In the genomic region with DNA sequence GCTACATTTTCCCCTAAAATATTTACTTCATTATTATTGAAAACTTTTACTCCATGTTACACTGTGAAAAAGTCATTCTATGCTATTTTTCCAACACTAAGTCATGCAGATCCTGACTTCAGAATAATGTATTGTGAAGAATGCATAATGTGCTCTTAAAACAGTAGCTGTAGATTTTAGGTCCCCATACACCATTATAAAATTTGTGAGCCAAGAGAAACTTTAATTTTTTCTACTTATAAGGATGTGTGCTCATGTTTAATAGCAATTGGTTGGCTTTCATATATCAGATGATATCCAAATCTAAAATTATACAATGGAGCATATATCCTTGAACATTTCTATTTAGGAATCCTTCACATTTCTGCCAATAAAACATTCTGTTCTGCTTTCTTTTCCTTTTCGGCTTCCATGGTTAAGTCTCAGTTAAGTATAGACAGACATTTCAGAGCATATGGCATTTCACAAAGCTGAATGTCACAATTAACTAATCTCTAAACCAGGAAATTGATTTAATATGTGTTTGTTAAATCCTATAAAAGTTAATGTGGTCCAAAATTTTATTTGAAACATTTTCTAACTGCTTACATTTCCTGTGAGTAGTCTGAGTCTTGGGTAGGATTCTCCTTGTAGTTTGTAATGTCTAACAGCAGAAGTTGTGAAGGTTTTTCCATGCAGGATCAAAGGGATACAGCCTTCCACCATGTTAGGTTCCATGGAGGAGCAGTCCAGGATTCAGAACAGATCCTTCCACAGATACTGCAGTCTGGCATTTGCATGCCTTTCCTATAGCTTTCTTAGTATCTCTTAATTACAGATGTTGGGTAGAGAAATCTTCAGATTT, we compare ENCODE assay signal across 21 mouse cellular contexts.
DNase-seq lines count a peak whose midpoint lies in the region; ATAC-seq and TF ChIP-seq lines count a peak whose summit lies in the region.
"Had no signal": no experiment of that assay in that cellular context is flagged by ENCODE, and none has a peak within 500 bp of the region (broad histone marks: within the 10 kb centered on the region; RNA-seq: fewer than 3 reads in every experiment).

No protein-coding gene starts in this region.

- no peaks in the 10 kb centered on the region for H3K36me3 ChIP-seq in liver, embryonic 11.5 days (ENCODE audit: control insufficient read depth, insufficient read depth, low read length)
- H3K36me3 ChIP-seq: embryonic facial prominence, embryonic 15.5 days; heart, embryonic 15.5 days; hindbrain, embryonic 13.5 days had no signal

- WGBS in liver, embryonic 11.5 days, result 100% methylated on average over 1 of the region's 1 CpGs

- DNase-seq in frontal cortex, postnatal 25 days (ENCODE audit: low spot score in 2 of 2), result no peak
- DNase-seq in left cerebral cortex, adult 2 months (ENCODE audit: extremely low spot score in 1 of 2, low spot score in 2 of 2), result no peak
- DNase-seq in left cerebral cortex, postnatal 36 days (ENCODE audit: low spot score in 2 of 2), result no peak
- no peak for DNase-seq in liver, embryonic 11.5 days (ENCODE audit: low spot score)
- DNase-seq in testis, postnatal 14 days (ENCODE audit: low spot score), result no peak
- DNase-seq: adrenal gland, adult 2 months; adrenal gland, postnatal 36 days; cerebellum, adult 18-20 months; cerebellum, adult 9-11 months; embryo, embryonic 11 days; gastrocnemius, postnatal 14 days; heart, adult 2 months; heart, postnatal 14 days; kidney, adult 11 months had no signal

- no peaks in the 10 kb centered on the region for H3K9me3 ChIP-seq in liver, embryonic 11.5 days (ENCODE audit: control insufficient read depth, low read length)
- H3K9me3 ChIP-seq: embryonic facial prominence, embryonic 15.5 days; heart, embryonic 15.5 days; hindbrain, embryonic 13.5 days had no signal

- peak overlapping the region; percentile 72; the same call in 1 of the 2 replicates for H3K27ac ChIP-seq in left cerebral cortex, adult 2 months
- peak overlapping the region; percentile 81; the same call in 1 of the 2 replicates for H3K27ac ChIP-seq in cortical plate, adult 2 months (ENCODE audit: insufficient read depth, low read length)
- no peak overlapping the region for H3K27ac ChIP-seq in liver, embryonic 11.5 days (ENCODE audit: low read depth, low read length)
- H3K27ac ChIP-seq: embryonic facial prominence, embryonic 15.5 days; heart, adult 2 months; heart, embryonic 15.5 days; hindbrain, embryonic 13.5 days; hindbrain, postnatal 0 days had no signal

- TF ChIP-seq CTCF in left cerebral cortex, adult 2 months (IDR thresholded peaks at IDR 0.05), result no peak
- no peak for TF ChIP-seq CTCF in cortical plate, adult 2 months (IDR thresholded peaks at IDR 0.05; ENCODE audit: extremely low read depth, insufficient read depth, low read length)

- ATAC-seq in frontal cortex, adult (ENCODE audit: low TSS enrichment), result peak; percentile 91
- no peak for ATAC-seq in liver, embryonic 11.5 days (replicated peaks; ENCODE audit: low FRiP score)
- ATAC-seq: hindbrain, postnatal 0 days had no signal

- H3K27me3 ChIP-seq in liver, embryonic 11.5 days (replicated peaks; ENCODE audit: control insufficient read depth, insufficient read depth, low read length), result no peaks in the 10 kb centered on the region
- H3K27me3 ChIP-seq: embryonic facial prominence, embryonic 15.5 days; heart, embryonic 15.5 days; hindbrain, embryonic 13.5 days had no signal

- no peak overlapping the region for H3K9ac ChIP-seq in liver, embryonic 11.5 days (ENCODE audit: low read depth, low read length)
- H3K9ac ChIP-seq: embryonic facial prominence, embryonic 15.5 days; heart, embryonic 15.5 days; hindbrain, embryonic 13.5 days had no signal

- no peak overlapping the region for H3K4me3 ChIP-seq in left cerebral cortex, adult 2 months
- H3K4me3 ChIP-seq in cortical plate, adult 2 months (ENCODE audit: insufficient read depth, low read length), result no peak overlapping the region
- no peak overlapping the region for H3K4me3 ChIP-seq in liver, embryonic 11.5 days (ENCODE audit: low read depth, low read length)
- H3K4me3 ChIP-seq: embryonic facial prominence, embryonic 15.5 days; heart, adult 2 months; heart, embryonic 15.5 days; hindbrain, embryonic 13.5 days had no signal

- TF ChIP-seq POLR2A in cortical plate, adult 2 months (IDR thresholded peaks at IDR 0.05; ENCODE audit: extremely low read depth, insufficient read depth, low read length), result no peak

- H3K4me1 ChIP-seq in cortical plate, adult 2 months (ENCODE audit: control insufficient read depth, insufficient read depth, low read length), result no peaks in the 10 kb centered on the region; the same call in 1 of the 2 replicates
- H3K4me1 ChIP-seq in liver, embryonic 11.5 days (replicated peaks; ENCODE audit: control insufficient read depth, insufficient read depth, low read length), result no peaks in the 10 kb centered on the region
- H3K4me1 ChIP-seq: embryonic facial prominence, embryonic 15.5 days; heart, embryonic 15.5 days; hindbrain, embryonic 13.5 days had no signal

- no peak overlapping the region for H3K4me2 ChIP-seq in liver, embryonic 11.5 days
- H3K4me2 ChIP-seq: embryonic facial prominence, embryonic 15.5 days; heart, embryonic 11.5 days; heart, embryonic 15.5 days; hindbrain, embryonic 13.5 days had no signal

- intact Hi-C loops in left cerebral cortex, adult 2 months (cut with DNase I), result no loop called here
- intact Hi-C loops in left cerebral cortex, postnatal 36 days (cut with DNase I), result no loop called here
